Mouse (Mus musculus) urinary bladder, postnatal 0 days (tissue): ENCODE results near the gene Tas2r130. TPM values are rescaled to one million over a fixed set of nuclear protein-coding genes. Genes with fewer than 3 reads are reported as not detected.

Experiments
- polyA plus RNA-seq: library from polyadenylated mRNA; unstranded; fragments of >200 nt; fragmentation: Nextera tagmentation; extraction: Ambion mirVana; gene quantifications from 2 replicates; pipeline ENCODE4 v1.2.1, GENCODE M21; 2015

The Tas2r130 gene
- polyA plus RNA-seq = not detected in 2 replicates

DNA sequence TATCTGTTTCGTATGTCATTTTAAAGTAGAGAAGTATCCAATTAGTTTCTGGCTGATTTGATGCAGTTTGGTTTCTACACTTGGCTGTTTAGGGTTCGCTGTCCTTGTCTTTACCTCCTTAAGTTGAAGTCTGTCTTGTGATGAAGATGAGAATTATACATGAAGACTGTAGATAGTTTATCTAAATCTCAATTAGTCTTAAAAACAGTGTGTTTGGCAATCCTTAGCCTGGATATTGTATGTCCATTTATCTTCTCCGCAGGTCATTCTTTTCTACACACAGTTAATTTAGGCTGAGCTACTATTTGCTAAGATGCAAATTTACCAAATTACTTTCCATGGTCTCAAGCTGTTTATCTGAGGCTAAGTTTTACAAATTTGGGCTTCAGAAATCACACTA is at the start of gene Tas2r130:
TSS of gene Tas2r130 (minus strand) at position 101 of the 400 bp plus-strand sequence.

GRCm38 (mm10) chr6:131678786-131679185 is 48.1 kb upstream of the Tas2r130 start, which contains the start of gene Tas2r106:
Tas2r106 (minus strand) TSS chr6:131678886.

GRCm38 (mm10) chr6:131660049-131660448 is 29.3 kb upstream of the Tas2r130 start, which contains the start of gene Tas2r107:
Tas2r107 (minus strand) TSS chr6:131660149.

Other genes with a start within 250 kb of the Tas2r130 start
- 57.9 and 60.7 TPM in 2 replicates for gene Ybx3, start 242.4 kb downstream of the Tas2r130 start, polyA plus RNA-seq
- gene 5430401F13Rik, start 144.5 kb downstream of the Tas2r130 start, polyA plus RNA-seq = not detected in 2 replicates
- gene Gm6619, start 144.5 kb downstream of the Tas2r130 start, polyA plus RNA-seq = not detected in 2 replicates
- not detected in 2 replicates for gene Tas2r107, start 29.2 kb upstream of the Tas2r130 start, polyA plus RNA-seq
- gene Tas2r106, start 48.0 kb upstream of the Tas2r130 start, polyA plus RNA-seq = not detected in 2 replicates
- gene Tas2r104, start 54.8 kb upstream of the Tas2r130 start, polyA plus RNA-seq = not detected in 2 replicates
- not detected in 2 replicates for gene Tas2r105, start 56.6 kb upstream of the Tas2r130 start, polyA plus RNA-seq
- gene Tas2r114, start 59.2 kb upstream of the Tas2r130 start, polyA plus RNA-seq = not detected in 2 replicates